Mouse (Mus musculus) naive thymus-derived CD4-positive, alpha-beta T cell, adult 5 months (primary cell): ENCODE results near the gene Ggt5. TPM values are rescaled to one million over a fixed set of nuclear protein-coding genes. Genes with fewer than 3 reads are reported as not detected.

Experiments used
- polyA plus RNA-seq: library from polyadenylated mRNA; unstranded; fragments of 100-300 nt; shearing (Covaris generic); gene quantifications from one replicate; pipeline ENCODE4 v1.2.1, GENCODE M21; 2017

The Ggt5 gene
- 45.3 TPM for polyA plus RNA-seq

GRCm38 (mm10) chr10:75589129-75589528 lies at the start of gene Ggt5:
Gene Ggt5, plus strand, starts transcription at chr10:75589340.

GRCm38 (mm10) chr10:75559676-75560548 lies 29.2 kb upstream of the Ggt5 start, which contains the start of gene Lrrc75b:
Gene Lrrc75b, minus strand, starts transcription at chr10:75560330.

DNA sequence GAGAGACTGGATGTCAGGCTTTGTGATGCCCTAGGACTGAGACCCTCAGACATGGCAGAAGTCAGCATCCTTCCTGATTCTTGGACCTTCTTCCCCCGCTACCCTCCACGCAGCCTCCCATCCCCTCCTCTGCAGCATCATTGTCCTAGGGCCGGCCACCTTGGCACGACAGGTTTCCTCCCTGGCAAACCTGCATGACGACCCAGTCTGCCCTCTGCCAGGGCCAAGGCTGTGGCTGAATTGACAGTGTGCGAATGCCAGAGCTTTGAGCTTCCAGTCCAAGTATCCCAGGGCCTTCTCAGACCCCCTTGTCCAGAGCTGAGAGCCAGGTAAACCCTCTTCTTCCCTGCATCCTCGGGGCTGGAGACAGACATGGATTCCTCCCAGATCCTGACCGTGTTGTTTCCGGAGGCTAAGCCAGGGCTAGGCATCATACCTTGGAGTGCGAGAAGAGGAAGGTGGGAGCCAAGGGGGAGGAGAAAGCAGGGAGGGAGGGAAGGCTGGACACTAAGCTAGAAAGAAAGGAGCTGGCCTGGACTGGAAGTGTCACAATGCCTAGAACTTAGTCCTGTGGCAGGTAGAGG lies 28.0 kb upstream of the Ggt5 start, which contains the start of gene Ggt1:
Ggt1 (plus strand) TSS at position 534 of the 584 bp plus-strand sequence.

GRCm38 (mm10) chr10:75643741-75644343 lies 54.7 kb downstream of the Ggt5 start, which contains the start of gene Susd2:
Gene Susd2, minus strand, starts transcription at chr10:75644008.

Other genes starting within 250 kb of the Ggt5 start
- gene Upb1, start 188.2 kb upstream of the Ggt5 start, polyA plus RNA-seq: 0.14 TPM
- 175 TPM for gene Snrpd3, start 71.8 kb upstream of the Ggt5 start, polyA plus RNA-seq
- 21.6 TPM for gene Gucd1, start 71.4 kb upstream of the Ggt5 start, polyA plus RNA-seq
- gene Lrrc75b, start 29.0 kb upstream of the Ggt5 start, polyA plus RNA-seq: 3.1 TPM
- gene Ggt1, start 27.7 kb upstream of the Ggt5 start, polyA plus RNA-seq: 12.2 TPM
- gene Susd2, start 54.7 kb downstream of the Ggt5 start, polyA plus RNA-seq: 0.93 TPM
- 50.0 TPM for gene Cabin1, start 175.0 kb downstream of the Ggt5 start, polyA plus RNA-seq
- 32.2 TPM for gene Ddt, start 184.1 kb downstream of the Ggt5 start, polyA plus RNA-seq
- gene Gm20441, start 191.6 kb downstream of the Ggt5 start, polyA plus RNA-seq: not detected
- gene Gstt3, start 192.1 kb downstream of the Ggt5 start, polyA plus RNA-seq: not detected
- not detected for gene Gstt1, start 209.2 kb downstream of the Ggt5 start, polyA plus RNA-seq
- gene Gstt4, start 233.2 kb downstream of the Ggt5 start, polyA plus RNA-seq: not detected
- gene Gstt2, start 248.1 kb downstream of the Ggt5 start, polyA plus RNA-seq: 20.8 TPM